Mouse (Mus musculus) CH12.LX (cell line): Measurements from ENCODE around the gene Hspd1. TPM values are rescaled to one million over a fixed set of nuclear protein-coding genes. Genes with fewer than 3 reads are reported as not detected.

ENCODE experiments used
- DNase-seq: peaks from one replicate; pipeline ENCODE4 v3.0.0-alpha.2; 2013; ENCODE audit errors: extremely low read depth
- H3K27ac ChIP-seq: 2 replicates; pipeline ENCODE4 v1.5.1; 2012; ENCODE audit warnings: low read depth, mild to moderate bottlenecking, control low read depth, moderate library complexity; ENCODE audit not compliant: insufficient read depth
- H3K27me3 ChIP-seq: replicated peaks from 2 replicates; pipeline ENCODE3; 2012; ENCODE audit warnings: inconsistent platforms
- H3K36me3 ChIP-seq, 2 experiments: replicated peaks in 1 of 2; 2 replicates each; pipeline versions ENCODE3 to v1.6.1; 2012; ENCODE audit warnings: inconsistent platforms in 1 of 2, low read length in 1 of 2, mild to moderate bottlenecking in 1 of 2, mixed read lengths in 1 of 2, moderate library complexity in 1 of 2; ENCODE audit not compliant: control insufficient read depth in 1 of 2, insufficient read depth in 1 of 2
- H3K4me1 ChIP-seq, 2 experiments: 2 replicates each; pipeline ENCODE4 v1.6.1; 2012; ENCODE audit warnings: inconsistent platforms in 1 of 2, moderate library complexity in 1 of 2; ENCODE audit not compliant: insufficient read depth in 2 of 2, control insufficient read depth in 1 of 2
- H3K4me2 ChIP-seq: 2 replicates; pipeline ENCODE4 v1.6.1; 2012; ENCODE audit warnings: low read depth, mild to moderate bottlenecking, control low read depth; ENCODE audit not compliant: poor library complexity, insufficient read depth, severe bottlenecking
- H3K4me3 ChIP-seq, 3 experiments: fragments of 150-350 bp in 1 of 3; sonication (generic) in 1 of 3; replicated peaks in 1 of 3; 2 replicates each; pipeline versions ENCODE3 to v1.5.1; 2011 to 2012; ENCODE audit warnings: low read depth in 2 of 3, low read length in 2 of 3, mild to moderate bottlenecking in 2 of 3, moderate library complexity in 2 of 3, control low read depth in 1 of 3, improper control_type of control experiment in 1 of 3, inconsistent platforms in 1 of 3, mixed read lengths in 1 of 3; ENCODE audit not compliant: poor library complexity in 1 of 3
- H3K79me2 ChIP-seq: replicated peaks from 2 replicates; pipeline ENCODE4 v1.6.1; 2012; ENCODE audit warnings: mild to moderate bottlenecking, moderate library complexity; ENCODE audit not compliant: control insufficient read depth, poor library complexity, insufficient read depth, severe bottlenecking; ENCODE audit errors: extremely low read depth
- H3K9ac ChIP-seq: 2 replicates; pipeline ENCODE4 v1.6.1; 2012; ENCODE audit warnings: low read depth, mild to moderate bottlenecking, control low read depth, moderate library complexity; ENCODE audit not compliant: insufficient read depth
- H3K9me3 ChIP-seq: replicated peaks from 2 replicates; pipeline ENCODE3; 2012; ENCODE audit warnings: low read length, inconsistent platforms, mixed read lengths
- BHLHE40 ChIP-seq: IDR thresholded peaks from 2 replicates; pipeline ENCODE4 v1.6.1; 2011; ENCODE audit warnings: mild to moderate bottlenecking, low read depth, low read length, improper control_type of control experiment
- CHD1 ChIP-seq: IDR thresholded peaks from 2 replicates; pipeline ENCODE4 v1.6.1; 2012; ENCODE audit warnings: low read depth, low read length, improper control_type of control experiment, inconsistent platforms
- CHD2 ChIP-seq: IDR thresholded peaks from 2 replicates; pipeline ENCODE4 v1.6.1; 2011; ENCODE audit warnings: low read length, improper control_type of control experiment
- CTCF ChIP-seq, 2 experiments: IDR thresholded peaks in 1 of 2; conservative IDR thresholded peaks in 1 of 2; 2 replicates each; pipeline ENCODE4 v1.5.1; 2011 to 2012; ENCODE audit warnings: low read depth in 2 of 2, low read length in 2 of 2, improper control_type of control experiment in 1 of 2, inconsistent platforms in 1 of 2, mild to moderate bottlenecking in 1 of 2, moderate library complexity in 1 of 2
- E2F4 ChIP-seq: IDR thresholded peaks from 2 replicates; pipeline ENCODE4 v1.6.1; 2011; ENCODE audit warnings: low read depth, low read length, improper control_type of control experiment; ENCODE audit not compliant: insufficient replicate concordance
- ELF1 ChIP-seq: IDR thresholded peaks from 2 replicates; pipeline ENCODE4 v1.6.1; 2014; ENCODE audit warnings: low read depth, mild to moderate bottlenecking, inconsistent platforms, low read length, improper control_type of control experiment
- EP300 ChIP-seq: IDR thresholded peaks from 2 replicates; pipeline ENCODE4 v1.6.1; 2011; ENCODE audit warnings: low read length, improper control_type of control experiment
- ETS1 ChIP-seq: conservative IDR thresholded peaks from 2 replicates; pipeline ENCODE4 v1.6.1; 2012; ENCODE audit warnings: low read depth, mild to moderate bottlenecking, inconsistent platforms, low read length, improper control_type of control experiment, moderate library complexity
- GABPA ChIP-seq: IDR thresholded peaks from 2 replicates; pipeline ENCODE4 v1.6.1; 2012; ENCODE audit warnings: low read depth, low read length, improper control_type of control experiment, inconsistent platforms; ENCODE audit not compliant: insufficient replicate concordance
- HCFC1 ChIP-seq: IDR thresholded peaks from 2 replicates; pipeline ENCODE4 v1.6.1; 2012; ENCODE audit warnings: low read depth, mild to moderate bottlenecking, inconsistent platforms, low read length, improper control_type of control experiment
- IRF4 ChIP-seq: IDR thresholded peaks from 2 replicates; pipeline ENCODE4 v1.6.1; 2014; ENCODE audit warnings: low read depth, mild to moderate bottlenecking, inconsistent platforms, low read length, improper control_type of control experiment
- JUN ChIP-seq: IDR thresholded peaks from 2 replicates; pipeline ENCODE4 v1.6.1; 2011; ENCODE audit warnings: low read depth, mild to moderate bottlenecking, low read length, improper control_type of control experiment, moderate library complexity; ENCODE audit not compliant: insufficient read depth
- JUND ChIP-seq: conservative IDR thresholded peaks from 2 replicates; pipeline ENCODE4 v1.6.1; 2011; ENCODE audit warnings: low read depth, low read length, improper control_type of control experiment
- KAT2A ChIP-seq: IDR thresholded peaks from 2 replicates; pipeline ENCODE4 v1.6.1; 2012; ENCODE audit warnings: low read length, improper control_type of control experiment, inconsistent platforms; ENCODE audit not compliant: insufficient replicate concordance
- MAFK ChIP-seq: IDR thresholded peaks from 2 replicates; pipeline ENCODE4 v1.6.1; 2011; ENCODE audit warnings: low read length, improper control_type of control experiment; ENCODE audit not compliant: insufficient replicate concordance
- MAX ChIP-seq: IDR thresholded peaks from 2 replicates; pipeline ENCODE4 v1.6.1; 2011; ENCODE audit warnings: low read length, improper control_type of control experiment
- MAZ ChIP-seq: IDR thresholded peaks from 2 replicates; pipeline ENCODE4 v1.6.1; 2012; ENCODE audit warnings: low read depth, mild to moderate bottlenecking, inconsistent platforms, low read length, improper control_type of control experiment, moderate library complexity
- MEF2A ChIP-seq: IDR thresholded peaks from 2 replicates; pipeline ENCODE4 v1.6.1; 2014; ENCODE audit warnings: low read depth, mild to moderate bottlenecking, inconsistent platforms, low read length, improper control_type of control experiment, borderline replicate concordance
- MXI1 ChIP-seq: IDR thresholded peaks from 2 replicates; pipeline ENCODE4 v1.6.1; 2011; ENCODE audit warnings: mild to moderate bottlenecking, low read depth, low read length, improper control_type of control experiment
- MYC ChIP-seq: IDR thresholded peaks from 2 replicates; pipeline ENCODE4 v1.6.1; 2011; ENCODE audit warnings: low read depth, mild to moderate bottlenecking, improper control_type of control experiment, low read length
- NELFE ChIP-seq: IDR thresholded peaks from 2 replicates; pipeline ENCODE4 v1.6.1; 2011; ENCODE audit warnings: low read depth, low read length, improper control_type of control experiment
- NRF1 ChIP-seq: IDR thresholded peaks from 2 replicates; pipeline ENCODE4 v1.6.1; 2014; ENCODE audit warnings: low read depth, mild to moderate bottlenecking, inconsistent platforms, low read length, improper control_type of control experiment, moderate library complexity
- PAX5 ChIP-seq: IDR thresholded peaks from 2 replicates; pipeline ENCODE4 v1.6.1; 2012; ENCODE audit warnings: low read length, inconsistent platforms, mixed read lengths
- POLR2A ChIP-seq: IDR thresholded peaks from 2 replicates; pipeline ENCODE4 v1.6.1; 2011; ENCODE audit warnings: low read depth, mild to moderate bottlenecking, improper control_type of control experiment, low read length
- POLR2AphosphoS2 ChIP-seq: IDR thresholded peaks from 2 replicates; pipeline ENCODE4 v1.6.1; 2011; ENCODE audit warnings: low read depth, low read length, improper control_type of control experiment
- RAD21 ChIP-seq: IDR thresholded peaks from 2 replicates; pipeline ENCODE4 v1.6.1; 2011; ENCODE audit warnings: low read depth, mild to moderate bottlenecking, low read length, improper control_type of control experiment, moderate library complexity
- RCOR1 ChIP-seq: conservative IDR thresholded peaks from 2 replicates; pipeline ENCODE4 v1.6.1; 2012; ENCODE audit warnings: low read depth, mild to moderate bottlenecking, inconsistent platforms, low read length, improper control_type of control experiment
- SIN3A ChIP-seq: IDR thresholded peaks from 2 replicates; pipeline ENCODE4 v1.6.1; 2012; ENCODE audit warnings: low read length, improper control_type of control experiment, inconsistent platforms
- SMC3 ChIP-seq: IDR thresholded peaks from 2 replicates; pipeline ENCODE4 v1.6.1; 2011; ENCODE audit warnings: low read depth, low read length, improper control_type of control experiment
- TBP ChIP-seq: conservative IDR thresholded peaks from 2 replicates; pipeline ENCODE4 v1.6.1; 2011; ENCODE audit warnings: low read depth, low read length, improper control_type of control experiment
- TCF12 ChIP-seq: IDR thresholded peaks from 2 replicates; pipeline ENCODE4 v1.6.1; 2014; ENCODE audit warnings: low read depth, mild to moderate bottlenecking, inconsistent platforms, low read length, improper control_type of control experiment
- UBTF ChIP-seq: IDR thresholded peaks from 2 replicates; pipeline ENCODE4 v1.6.1; 2012; ENCODE audit warnings: low read depth, mild to moderate bottlenecking, inconsistent platforms, low read length, improper control_type of control experiment, moderate library complexity
- USF1 ChIP-seq: IDR thresholded peaks from 2 replicates; pipeline ENCODE4 v1.6.1; 2014; ENCODE audit warnings: low read depth, mild to moderate bottlenecking, inconsistent platforms, low read length, improper control_type of control experiment
- USF2 ChIP-seq: conservative IDR thresholded peaks from 2 replicates; pipeline ENCODE4 v1.6.1; 2011; ENCODE audit warnings: low read depth, low read length, improper control_type of control experiment
- ZC3H11A ChIP-seq: IDR thresholded peaks from 2 replicates; pipeline ENCODE4 v1.6.1; 2012; ENCODE audit warnings: low read depth, mild to moderate bottlenecking, inconsistent platforms, low read length, improper control_type of control experiment
- ZKSCAN1 ChIP-seq: IDR thresholded peaks from 2 replicates; pipeline ENCODE4 v1.6.1; 2012; ENCODE audit warnings: low read depth, inconsistent platforms, low read length, improper control_type of control experiment, borderline replicate concordance
- ZMIZ1 ChIP-seq: IDR thresholded peaks from 2 replicates; pipeline ENCODE4 v1.6.1; 2012; ENCODE audit warnings: low read depth, mild to moderate bottlenecking, inconsistent platforms, low read length, improper control_type of control experiment
- ZNF384 ChIP-seq: IDR thresholded peaks from 2 replicates; pipeline ENCODE4 v1.6.1; 2012; ENCODE audit warnings: low read depth, low read length, improper control_type of control experiment, inconsistent platforms
- dilution Hi-C: fragments of 300-500 bp; cut with MboI; formaldehyde crosslinking; loops from 2 replicates; pipeline ENCODE4 v1.14.3; 2020; ENCODE audit warnings: low sequenced_read_pairs; ENCODE audit not compliant: extremely low pct_unique_long_range_greater_than_20kb, extremely low pct_ligation_motif_present
- in situ Hi-C: fragments of 300-500 bp; cut with MboI; formaldehyde crosslinking; loops from 3 replicates; pipeline ENCODE4 v1.14.3; 2019; ENCODE audit warnings: low sequenced_read_pairs, low pct_ligation_motif_present, low pct_unique_long_range_greater_than_20kb, mixed read lengths
- polyA plus RNA-seq: library from polyadenylated mRNA; unstranded; fragments of >175 nt; gene quantifications from 2 replicates; pipeline ENCODE4 v1.2.1, GENCODE M21; 2012; ENCODE audit warnings: low read depth; ENCODE audit not compliant: insufficient read length
- total RNA-seq, 2 experiments: library from RNA; depleted of rRNA; stranded (reverse); fragments of 300-350 nt in 1 of 2; fragments of >200 nt in 1 of 2; gene quantifications; 2 replicates each; pipeline ENCODE4 v1.2.3; 2012 to 2014

Gene Hspd1
- total and polyA plus RNA-seq, 3 experiments = 363 to 920 (median 764) TPM

GRCm38 (mm10) chr1:55130943-55131401 is 42.9 kb upstream of the Hspd1 start, which contains the start of gene Mob4:
Mob4 (plus strand) TSS chr1:55131231.
- Histone ChIP-seq H3K9ac (peak within 1 kb of the TSS; percentile 92), H3K27me3 (no peaks in the 10 kb centered on the region), H3K79me2 (peaks cover 42% of the 10 kb centered on the region), H3K4me1 (peaks cover 3 to 30% of the 10 kb centered on the region in 2 experiments), H3K4me3 (peak within 1 kb of the TSS; percentile 63 to 98 (median 84)), H3K36me3 (peaks cover 0 to 25% of the 10 kb centered on the region in 2 experiments), H3K27ac (peak within 1 kb of the TSS; percentile 81), H3K9me3 (no peaks in the 10 kb centered on the region), H3K4me2 (peak within 1 kb of the TSS; percentile 99)
- TF ChIP-seq MEF2A = peak; percentile 90
- no peak for TF ChIP-seq PAX5
- no peak for TF ChIP-seq CTCF (conservative IDR thresholded peaks at IDR 0.05 in 1 of 2, IDR thresholded peaks at IDR 0.05 in 1 of 2; ENCODE audit: low read depth in 2 of 2, low read length in 2 of 2)
- TF ChIP-seq POLR2A = peak; percentile 92
- no peak for TF ChIP-seq ZKSCAN1
- TF ChIP-seq BHLHE40 = peak; percentile 90
- peak; percentile 80; the same call in 1 of the 2 replicates for TF ChIP-seq KAT2A
- peak; percentile 90 for TF ChIP-seq ELF1
- TF ChIP-seq MYC = no peak; the same call in 1 of the 2 replicates
- no peak for TF ChIP-seq JUN
- TF ChIP-seq ZMIZ1 = peak; percentile 90
- no peak for TF ChIP-seq ZNF384
- TF ChIP-seq MAZ = peak; percentile 86
- TF ChIP-seq EP300 = peak; percentile 61; the same call in 1 of the 2 replicates
- TF ChIP-seq HCFC1 = peak; percentile 82
- TF ChIP-seq SIN3A = peak; percentile 77
- TF ChIP-seq RCOR1 = no peak; the same call in 1 of the 2 replicates
- TF ChIP-seq USF1 = no peak
- no peak for TF ChIP-seq JUND
- TF ChIP-seq TBP = peak; percentile 95
- TF ChIP-seq ZC3H11A = no peak
- TF ChIP-seq MXI1 = peak; percentile 39; the same call in 1 of the 2 replicates
- TF ChIP-seq CHD2 = peak; percentile 24; the same call in 1 of the 2 replicates
- no peak for TF ChIP-seq UBTF
- peak; percentile 74; the same call in 1 of the 2 replicates for TF ChIP-seq IRF4
- no peak for TF ChIP-seq GABPA
- TF ChIP-seq RAD21 = no peak
- TF ChIP-seq SMC3 = no peak
- TF ChIP-seq MAX = peak; percentile 44; the same call in 1 of the 2 replicates
- no peak for TF ChIP-seq E2F4
- TF ChIP-seq NELFE = peak; percentile 66
- peak; percentile 91 for TF ChIP-seq TCF12
- no peak for TF ChIP-seq USF2
- no peak for TF ChIP-seq CHD1
- peak; percentile 43 for TF ChIP-seq NRF1
- peak; percentile 80 for TF ChIP-seq ETS1
- TF ChIP-seq MAFK = no peak
- peak; percentile 76; the same call in 1 of the 2 replicates for TF ChIP-seq POLR2AphosphoS2
- dilution Hi-C loops (no loop called here), in situ Hi-C loops (no loop called here)
- peak; percentile 88 for DNase-seq
